Mouse (Mus musculus): ENCODE results near the gene Vmn2r15.

Vmn2r15 gene

GRCm38 (mm10) chr5:109297544-109297943 lies at the start of gene Vmn2r15:
TSS of gene Vmn2r15 (minus strand) at chr5:109297644.
- no peak for DNase-seq

- no peak for DNase-seq
Observed at GRCm38 (mm10) chr5:109329862-109330261, 32.4 kb upstream of the Vmn2r15 start, which contains the start of gene Vmn2r16. TSS of gene Vmn2r16 (plus strand) at chr5:109330162.

GRCm38 (mm10) chr5:109294655-109295054 lies 2.8 kb downstream of the Vmn2r15 start:
- DNase-seq = no peak
